Mouse (Mus musculus) intestine, embryonic 16.5 days (tissue): ENCODE data around the gene Dtx3. TPM values are rescaled to one million over a fixed set of nuclear protein-coding genes. Genes with fewer than 3 reads are reported as not detected.

Experiments
- ATAC-seq: fragments of 200-750 bp; cut with Nextera tagmentation; 2 replicates; pipeline ENCODE4 v1.8.0; 2017; ENCODE audit warnings: moderate TSS enrichment, moderate library complexity
- H3K27ac ChIP-seq: fragments of 300-500 bp; sonication (generic); 2 replicates; pipeline ENCODE4 v1.5.1; 2014; ENCODE audit warnings: mild to moderate bottlenecking, low read length
- H3K27me3 ChIP-seq: fragments of 300-500 bp; sonication (generic); replicated peaks from 2 replicates; pipeline ENCODE4 v1.6.1; 2014; ENCODE audit warnings: low read length, control low read depth, mixed read lengths; ENCODE audit not compliant: control insufficient read depth, insufficient read depth
- H3K36me3 ChIP-seq: fragments of 300-500 bp; sonication (generic); 2 replicates; pipeline ENCODE4 v1.6.1; 2014; ENCODE audit warnings: low read length, control low read depth; ENCODE audit not compliant: control insufficient read depth, insufficient read depth
- H3K4me1 ChIP-seq: fragments of 300-500 bp; sonication (generic); 2 replicates; pipeline ENCODE4 v1.6.1; 2014; ENCODE audit warnings: low read length, control low read depth, mixed read lengths; ENCODE audit not compliant: control insufficient read depth, insufficient read depth
- H3K4me2 ChIP-seq: fragments of 300-500 bp; sonication (generic); 2 replicates; pipeline ENCODE4 v1.6.1; 2014; ENCODE audit warnings: low read depth, low read length, control low read depth
- H3K4me3 ChIP-seq: fragments of 300-500 bp; sonication (generic); 2 replicates; pipeline ENCODE4 v1.5.1; 2014; ENCODE audit warnings: mild to moderate bottlenecking, low read length
- H3K9ac ChIP-seq: fragments of 300-500 bp; sonication (generic); 2 replicates; pipeline ENCODE4 v1.6.1; 2014; ENCODE audit warnings: low read depth, low read length
- H3K9me3 ChIP-seq: fragments of 300-500 bp; sonication (generic); 2 replicates; pipeline ENCODE4 v1.6.1; 2016; ENCODE audit warnings: low read length, control low read depth; ENCODE audit not compliant: control insufficient read depth
- WGBS: fragments of 180-500 bp; shearing (Covaris S2); extraction: QIAGEN DNeasy Blood & Tissue Kit; methylation state at CpG from one replicate; pipeline ENCODE4 v1.1.7; 2014; 5-methylcytosine and 5-hydroxymethylcytosine counted together
- polyA plus RNA-seq: library from polyadenylated mRNA; unstranded; fragments of >200 nt; fragmentation: Nextera tagmentation; extraction: Ambion mirVana; gene quantifications from 2 replicates; pipeline ENCODE4 v1.2.1, GENCODE M21; 2015

Dtx3 gene
- polyA plus RNA-seq, 1 experiment from 2014 or later = 54.4 TPM

DNA sequence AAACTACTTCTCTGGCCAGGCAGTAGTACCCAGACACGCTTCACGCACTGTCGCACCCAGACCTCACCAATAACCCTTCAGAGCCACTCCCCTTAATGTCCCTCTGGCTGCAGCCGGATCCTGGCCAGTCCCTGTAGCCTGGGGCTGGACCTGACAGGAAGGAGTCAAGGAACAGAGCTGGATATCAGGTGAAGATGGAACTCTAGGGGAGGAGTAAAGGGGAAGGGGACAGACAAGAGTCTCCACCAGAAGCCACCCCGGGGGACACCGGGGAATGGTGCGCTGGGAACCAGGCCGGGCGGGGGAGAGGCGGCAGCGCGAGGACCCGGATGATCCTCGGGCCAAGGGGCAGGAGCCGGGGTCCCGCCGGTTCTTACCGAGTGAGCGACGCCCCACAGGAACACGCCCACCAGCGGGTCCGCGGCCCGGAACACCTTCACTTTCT lies 15.5 kb upstream of the Dtx3 start:
- H3K4me1 ChIP-seq = peaks cover 13% of the 10 kb centered on the region; the same call in 1 of the 2 replicates
- H3K9me3 ChIP-seq = no peaks in the 10 kb centered on the region
- no peaks in the 10 kb centered on the region for H3K27me3 ChIP-seq
- H3K27ac ChIP-seq = peak overlapping the region; percentile 76
- peak overlapping the region; percentile 87 for H3K9ac ChIP-seq
- peaks cover 6% of the 10 kb centered on the region; the same call in 1 of the 2 replicates for H3K36me3 ChIP-seq
- under 1% methylated on average over 25 of the region's 25 CpGs for WGBS
- peak overlapping the region; percentile 84 for H3K4me2 ChIP-seq
- peak; percentile 70 for ATAC-seq
- peak overlapping the region; percentile 88 for H3K4me3 ChIP-seq

DNA sequence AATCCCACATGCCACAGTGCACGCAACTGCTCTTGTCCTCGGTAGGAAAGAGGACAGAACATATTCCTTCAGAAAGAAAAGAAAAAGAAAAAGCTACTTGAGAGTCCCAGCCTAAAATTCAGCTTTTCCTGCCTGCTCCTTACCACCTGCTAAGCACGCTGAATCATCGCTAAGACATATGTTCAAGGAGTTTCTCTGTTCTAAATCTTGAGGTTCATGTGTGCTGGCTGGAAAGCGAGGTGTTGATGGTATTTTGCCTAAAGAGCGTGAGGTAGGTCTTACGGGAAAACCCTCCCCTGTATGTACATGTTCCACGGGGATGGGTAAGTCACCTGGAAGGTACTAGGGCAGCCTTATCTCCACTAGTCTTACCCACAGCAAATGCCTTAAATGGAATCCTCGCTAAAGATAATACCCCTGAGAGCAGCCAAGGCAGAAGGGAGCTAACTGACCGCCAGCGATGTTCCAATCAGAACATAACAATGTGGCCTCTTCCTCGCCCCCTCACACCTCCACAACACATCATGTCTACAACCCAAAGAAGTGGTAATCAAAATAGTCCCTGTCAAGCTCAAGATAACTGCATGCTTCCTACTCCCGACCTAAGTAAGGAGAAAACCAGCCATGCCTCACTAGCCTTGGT lies 14.5 kb upstream of the Dtx3 start:
- Histone ChIP-seq H3K9me3 (no peaks in the 10 kb centered on the region), H3K4me1 (peaks cover 13% of the 10 kb centered on the region; the same call in 1 of the 2 replicates), H3K27ac (no peak overlapping the region), H3K27me3 (no peaks in the 10 kb centered on the region), H3K4me3 (peak overlapping the region; percentile 88), H3K9ac (peak overlapping the region; percentile 87), H3K4me2 (peak overlapping the region; percentile 84), H3K36me3 (peaks cover 10% of the 10 kb centered on the region; the same call in 1 of the 2 replicates)
- 83% methylated on average over 13 of the region's 13 CpGs for WGBS
- no peak for ATAC-seq

DNA sequence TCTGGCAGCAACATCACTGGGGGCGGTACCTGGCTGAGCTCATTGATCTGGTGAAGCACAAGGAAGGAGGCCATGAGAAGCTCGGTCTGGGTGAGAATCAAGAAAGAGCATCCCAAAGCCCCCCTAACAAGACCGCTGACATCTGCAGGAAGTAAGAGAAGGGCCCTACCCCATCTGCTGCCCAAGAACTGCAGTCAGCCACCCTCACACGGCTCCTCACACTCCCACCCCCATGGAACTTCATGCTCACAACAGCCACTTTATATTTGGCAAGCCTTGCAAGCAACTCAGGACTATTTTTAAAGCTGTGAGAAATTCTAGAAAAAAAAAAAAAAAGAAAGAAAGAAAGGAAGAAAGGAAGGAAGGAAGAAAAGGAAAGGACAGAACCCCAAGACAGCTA lies 13.4 kb upstream of the Dtx3 start:
- Histone ChIP-seq H3K36me3 (peaks cover 10% of the 10 kb centered on the region; the same call in 1 of the 2 replicates), H3K4me1 (peaks cover 9% of the 10 kb centered on the region; the same call in 1 of the 2 replicates), H3K9ac (no peak overlapping the region), H3K4me3 (no peak overlapping the region), H3K4me2 (no peak overlapping the region), H3K27me3 (no peaks in the 10 kb centered on the region), H3K9me3 (no peaks in the 10 kb centered on the region), H3K27ac (no peak overlapping the region)
- no peak for ATAC-seq
- 84% methylated on average over 4 of the region's 4 CpGs for WGBS

DNA sequence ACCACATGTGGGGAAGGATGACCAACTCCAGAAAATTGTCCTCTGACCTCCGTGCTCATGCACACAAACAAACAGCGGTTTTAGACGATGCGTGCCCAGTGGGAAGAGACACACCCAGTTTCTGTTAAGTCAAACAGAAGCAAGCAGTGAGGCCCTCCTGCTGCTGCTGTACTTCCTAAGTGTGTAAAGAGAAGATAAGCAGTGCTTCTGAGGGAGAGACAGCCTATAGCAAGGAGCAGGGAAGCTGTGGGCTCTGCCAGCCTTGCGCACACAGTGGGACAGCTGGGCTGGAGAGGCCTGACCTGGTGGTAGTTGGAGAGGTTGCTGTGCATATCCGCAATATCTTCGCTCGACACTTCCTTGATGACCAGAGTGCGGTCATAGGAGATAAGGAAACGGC lies 9.8 kb upstream of the Dtx3 start:
- Histone ChIP-seq H3K36me3 (peaks cover 14% of the 10 kb centered on the region; the same call in 1 of the 2 replicates), H3K9ac (no peak overlapping the region; the same call in 1 of the 2 replicates), H3K4me1 (peaks cover 3% of the 10 kb centered on the region; the same call in 1 of the 2 replicates), H3K4me3 (no peak overlapping the region), H3K4me2 (no peak overlapping the region), H3K27ac (no peak overlapping the region), H3K9me3 (no peaks in the 10 kb centered on the region), H3K27me3 (no peaks in the 10 kb centered on the region)
- peak; percentile 85 for ATAC-seq
- 71% methylated on average over 10 of the region's 10 CpGs for WGBS

DNA sequence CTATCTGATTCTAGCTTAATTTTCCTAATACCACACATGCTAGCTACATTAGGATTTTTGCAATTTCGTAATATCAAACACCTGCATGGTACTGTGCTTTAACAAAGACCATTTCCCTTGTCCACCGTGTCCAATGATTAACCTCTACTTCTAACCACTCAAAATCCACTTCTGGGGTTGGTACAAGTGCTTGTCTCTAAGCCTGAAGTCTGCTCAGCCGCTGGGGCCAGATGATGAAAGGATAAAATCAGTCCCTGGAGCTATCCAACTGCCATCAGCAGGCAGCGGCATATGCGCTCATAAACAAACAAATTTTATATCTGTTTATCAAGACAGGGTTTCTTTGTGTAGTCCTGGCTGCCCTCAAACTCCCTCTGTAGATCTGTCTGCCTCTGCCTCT lies 9.1 kb upstream of the Dtx3 start:
- Histone ChIP-seq H3K36me3 (peaks cover 14% of the 10 kb centered on the region; the same call in 1 of the 2 replicates), H3K27ac (no peak overlapping the region), H3K27me3 (no peaks in the 10 kb centered on the region), H3K4me3 (no peak overlapping the region), H3K9me3 (no peaks in the 10 kb centered on the region), H3K4me2 (no peak overlapping the region), H3K9ac (no peak overlapping the region), H3K4me1 (no peaks in the 10 kb centered on the region)
- ATAC-seq = no peak
- WGBS = 90% methylated on average over 5 of the region's 5 CpGs

DNA sequence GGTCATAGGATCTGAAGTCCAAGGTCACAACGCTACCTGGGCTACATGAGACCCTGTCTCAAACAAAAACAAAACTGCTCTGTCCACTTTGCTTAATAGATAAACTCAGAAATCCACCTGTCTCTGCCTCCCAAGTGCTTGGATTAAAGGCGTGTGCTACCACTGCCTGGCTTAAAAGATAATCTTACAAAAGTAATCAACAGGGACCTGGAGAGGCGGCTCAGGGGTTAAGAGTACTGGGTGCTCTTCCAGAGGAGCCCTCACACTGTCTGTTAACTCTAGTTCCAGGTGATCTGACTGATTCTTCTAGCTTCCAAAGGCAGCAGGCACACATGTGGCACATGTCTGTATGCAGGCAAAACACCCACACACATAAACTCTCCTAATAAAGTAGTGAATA lies 7.6 kb upstream of the Dtx3 start:
- Histone ChIP-seq H3K9ac (no peak overlapping the region), H3K4me2 (no peak overlapping the region), H3K4me3 (no peak overlapping the region), H3K9me3 (no peaks in the 10 kb centered on the region), H3K27ac (no peak overlapping the region), H3K27me3 (no peaks in the 10 kb centered on the region), H3K36me3 (peaks cover 18% of the 10 kb centered on the region; the same call in 1 of the 2 replicates), H3K4me1 (no peaks in the 10 kb centered on the region)
- peak; percentile 65 for ATAC-seq
- 85% methylated on average over 3 of the region's 3 CpGs for WGBS

DNA sequence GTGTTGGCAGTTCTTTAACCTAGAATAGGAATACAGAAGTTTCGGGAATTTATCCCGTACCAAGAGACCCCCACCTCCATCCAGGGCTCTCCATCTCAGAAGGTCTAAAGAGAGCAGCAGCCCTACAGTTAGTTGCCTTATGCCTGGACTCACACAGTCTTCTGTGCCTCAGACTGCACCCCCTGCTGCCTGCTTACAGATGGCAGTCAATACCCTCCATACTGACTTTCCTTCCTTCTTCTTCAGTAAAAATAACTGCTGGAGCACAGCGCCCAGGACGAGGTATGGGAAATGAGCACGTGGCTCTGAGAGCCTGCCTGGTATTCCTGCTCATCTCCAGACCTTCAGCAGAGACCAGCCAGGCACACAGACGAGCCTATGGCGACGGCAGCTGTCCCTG lies 4.8 kb upstream of the Dtx3 start:
- no peak for ATAC-seq
- H3K27me3 ChIP-seq = no peaks in the 10 kb centered on the region
- H3K36me3 ChIP-seq = peaks cover 10% of the 10 kb centered on the region; the same call in 1 of the 2 replicates

DNA sequence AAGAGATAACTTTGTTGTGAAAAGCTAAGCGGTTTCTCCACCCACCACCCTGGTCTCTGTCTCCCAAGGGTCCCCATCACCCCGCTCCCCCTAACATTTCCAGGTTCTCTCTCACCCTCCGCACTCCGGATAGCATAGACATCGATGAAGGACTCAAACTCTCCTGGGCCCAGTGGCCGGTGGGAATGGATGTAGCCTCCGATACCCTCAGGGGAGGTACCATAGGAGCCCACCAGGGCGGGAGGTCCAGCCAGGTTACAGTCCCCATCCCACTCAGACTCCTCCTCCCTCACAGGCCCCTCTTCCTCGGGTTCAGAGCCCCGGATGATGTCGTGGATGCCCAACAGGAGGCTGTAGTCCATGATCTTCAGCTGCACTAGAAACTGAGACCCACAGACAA lies 3.9 kb upstream of the Dtx3 start:
- peaks cover 10% of the 10 kb centered on the region; the same call in 1 of the 2 replicates for H3K36me3 ChIP-seq
- no peak overlapping the region for H3K4me3 ChIP-seq
- H3K27me3 ChIP-seq = no peaks in the 10 kb centered on the region
- H3K4me1 ChIP-seq = peaks cover 9% of the 10 kb centered on the region
- no peak overlapping the region for H3K9ac ChIP-seq
- H3K9me3 ChIP-seq = no peaks in the 10 kb centered on the region
- no peak for ATAC-seq
- H3K4me2 ChIP-seq = no peak overlapping the region
- 88% methylated on average over 11 of the region's 11 CpGs for WGBS
- no peak overlapping the region for H3K27ac ChIP-seq

More for the DNA sequence above, 4.8 kb upstream of the Dtx3 start:
- H3K9me3 ChIP-seq = no peaks in the 10 kb centered on the region
- no peak overlapping the region for H3K4me2 ChIP-seq
- H3K9ac ChIP-seq = no peak overlapping the region
- no peak overlapping the region for H3K4me3 ChIP-seq
- no peak overlapping the region for H3K27ac ChIP-seq
- WGBS = 82% methylated on average over 8 of the region's 8 CpGs
- peaks cover 3% of the 10 kb centered on the region; the same call in 1 of the 2 replicates for H3K4me1 ChIP-seq

DNA sequence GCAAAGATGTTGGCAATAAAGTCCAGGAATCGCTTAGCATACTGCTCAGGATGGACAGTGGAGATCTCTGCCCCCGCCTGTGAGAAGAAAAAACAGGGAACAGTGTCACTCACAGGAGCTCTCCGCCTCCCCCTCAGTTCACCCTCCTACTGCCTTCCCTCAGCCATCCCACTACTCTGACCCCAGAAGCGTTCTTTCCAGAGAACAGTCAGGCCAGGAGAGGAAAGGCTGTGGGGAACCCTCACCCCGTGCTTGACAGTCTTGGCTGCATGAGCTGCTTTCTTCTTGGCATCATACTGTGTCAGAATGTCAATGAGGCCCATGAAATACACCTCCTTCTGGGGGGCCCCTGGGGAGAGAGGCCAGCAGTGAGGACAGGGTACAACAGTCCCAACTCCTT lies 3.5 kb upstream of the Dtx3 start:
- Histone ChIP-seq H3K9me3 (no peaks in the 10 kb centered on the region), H3K27ac (no peak overlapping the region), H3K4me2 (no peak overlapping the region), H3K4me1 (peaks cover 13% of the 10 kb centered on the region), H3K4me3 (no peak overlapping the region), H3K27me3 (no peaks in the 10 kb centered on the region), H3K36me3 (peaks cover 10% of the 10 kb centered on the region; the same call in 1 of the 2 replicates), H3K9ac (no peak overlapping the region)
- no peak for ATAC-seq
- 76% methylated on average over 5 of the region's 5 CpGs for WGBS
